Mouse (Mus musculus) G1E-ER4 (cell line): ENCODE measurements around the gene Swsap1. TPM values are rescaled to one million over a fixed set of nuclear protein-coding genes. Genes with fewer than 3 reads are reported as not detected.

Experiments
- GATA1 ChIP-seq: IDR thresholded peaks from one replicate; pipeline ENCODE4 v1.8.0; 2012; ENCODE audit warnings: low read length, inconsistent platforms
- polyA plus RNA-seq: library from polyadenylated mRNA; stranded (reverse); fragments of >175 nt; gene quantifications from 2 replicates; pipeline ENCODE4 v1.2.3, GENCODE M21; 2012

Swsap1 gene
- polyA plus RNA-seq, 1 experiment: 19.9 TPM

GRCm38 (mm10) chr9:21953600-21953999 is 2.0 kb upstream of the Swsap1 start:
- no peak for TF ChIP-seq GATA1

- TF ChIP-seq GATA1: no peak
Observed at GRCm38 (mm10) chr9:21954635-21955034, 920 bp upstream of the Swsap1 start.

GRCm38 (mm10) chr9:21955225-21955569 is 358 bp upstream of the Swsap1 start:
- TF ChIP-seq GATA1: no peak

DNA sequence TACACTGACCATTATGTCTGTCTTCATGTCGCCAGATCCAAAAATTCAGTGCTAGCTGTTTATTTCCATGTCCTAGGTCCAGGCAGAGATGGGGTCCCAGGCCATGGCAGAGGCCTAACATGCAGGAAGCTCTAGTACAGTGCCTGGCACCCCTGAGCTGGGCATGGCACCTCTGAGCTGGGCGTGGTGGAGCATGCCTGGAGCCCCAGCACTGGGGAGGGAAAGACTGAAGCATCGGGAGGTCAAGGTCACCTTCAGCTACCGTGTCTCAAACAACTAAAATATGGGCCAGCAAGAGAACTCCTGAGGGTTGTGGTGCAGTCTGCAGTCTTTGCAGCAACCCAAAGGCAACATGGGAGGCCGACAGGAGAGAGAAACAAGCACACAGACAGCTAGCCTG is 2.8 kb downstream of the Swsap1 start:
- no peak for TF ChIP-seq GATA1

DNA sequence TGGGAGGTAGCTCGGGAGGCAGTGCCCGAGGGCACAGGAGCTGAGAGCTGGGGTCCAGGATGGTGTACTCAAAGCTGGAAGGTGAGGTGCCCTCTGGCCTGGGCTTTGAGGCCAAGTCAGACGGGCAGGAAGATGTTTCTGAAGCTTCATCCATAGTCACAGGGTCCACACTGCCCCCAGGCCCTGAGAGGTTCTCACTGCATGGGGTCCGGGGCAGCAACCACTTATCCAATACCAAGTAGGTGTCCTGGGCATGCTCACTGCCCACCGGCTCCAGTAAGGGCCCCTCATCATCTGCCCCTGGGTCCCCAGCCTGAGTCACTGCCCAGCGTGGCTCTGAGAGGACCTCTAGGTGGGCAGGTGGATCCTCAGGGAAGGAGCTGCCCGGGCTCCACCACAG is 3.7 kb downstream of the Swsap1 start:
- no peak for TF ChIP-seq GATA1

DNA sequence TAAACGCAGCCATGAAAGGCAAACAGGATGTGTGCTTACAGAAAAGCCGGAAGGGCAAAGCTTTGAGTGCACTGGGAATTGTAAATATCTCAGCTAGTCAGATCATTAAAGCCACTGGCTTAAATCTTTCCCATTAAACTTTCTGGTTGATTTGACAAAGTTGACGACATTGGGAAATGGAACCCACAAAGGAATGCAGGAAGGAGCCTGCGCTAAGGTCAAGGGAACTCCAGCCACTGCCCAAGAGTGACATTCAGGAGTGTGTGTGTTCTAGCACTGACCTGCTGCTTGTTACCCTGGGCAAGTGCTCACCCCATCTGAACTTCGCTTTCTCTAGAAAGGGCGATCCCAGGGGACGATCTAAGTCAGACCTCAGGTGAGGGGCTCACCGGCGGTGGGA is 4.6 kb downstream of the Swsap1 start:
- TF ChIP-seq GATA1: no peak

DNA sequence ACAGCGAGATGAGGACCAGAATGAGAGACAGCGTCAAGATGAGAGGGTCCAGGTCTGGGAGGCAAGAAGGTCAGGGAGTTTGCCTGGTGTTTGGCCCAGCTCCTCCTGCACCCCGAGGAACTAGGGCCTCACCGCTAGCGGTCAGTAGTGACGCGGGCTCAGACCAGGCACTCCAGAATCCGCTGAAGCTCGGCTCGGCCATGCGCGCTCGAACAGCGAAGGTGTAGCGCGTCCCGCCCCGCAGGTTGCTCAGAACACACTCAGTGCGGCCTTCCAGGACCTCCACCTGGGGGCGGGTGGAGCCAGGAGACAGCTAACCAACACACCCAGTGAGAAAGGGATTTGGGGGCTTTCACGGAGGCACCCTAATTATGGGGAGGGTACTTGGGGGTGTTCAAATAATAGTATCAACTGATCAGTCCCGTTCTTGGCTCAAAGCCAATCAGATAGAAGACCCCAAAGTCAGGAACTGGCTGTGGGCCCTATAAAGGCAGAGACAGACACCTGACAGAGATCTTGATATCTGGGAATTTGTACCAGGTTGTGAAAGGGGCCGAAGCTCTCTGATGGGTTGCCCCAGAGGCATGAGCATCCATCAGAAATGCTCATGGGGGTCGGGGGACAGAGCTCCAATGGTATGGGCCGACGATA is 5.1 kb downstream of the Swsap1 start:
- TF ChIP-seq GATA1: no peak

GRCm38 (mm10) chr9:21961366-21961980 is 5.9 kb downstream of the Swsap1 start:
- no peak for TF ChIP-seq GATA1

- TF ChIP-seq GATA1: no peak
Observed at GRCm38 (mm10) chr9:21962010-21962409, 6.5 kb downstream of the Swsap1 start.

- peak; percentile 49 for TF ChIP-seq GATA1
Observed at GRCm38 (mm10) chr9:21962416-21963059, 7.0 kb downstream of the Swsap1 start.

- TF ChIP-seq GATA1: no peak
Observed at GRCm38 (mm10) chr9:21963417-21963816, 7.9 kb downstream of the Swsap1 start, which contains the start of gene Epor. TSS of gene Epor (minus strand) at chr9:21963506.

DNA sequence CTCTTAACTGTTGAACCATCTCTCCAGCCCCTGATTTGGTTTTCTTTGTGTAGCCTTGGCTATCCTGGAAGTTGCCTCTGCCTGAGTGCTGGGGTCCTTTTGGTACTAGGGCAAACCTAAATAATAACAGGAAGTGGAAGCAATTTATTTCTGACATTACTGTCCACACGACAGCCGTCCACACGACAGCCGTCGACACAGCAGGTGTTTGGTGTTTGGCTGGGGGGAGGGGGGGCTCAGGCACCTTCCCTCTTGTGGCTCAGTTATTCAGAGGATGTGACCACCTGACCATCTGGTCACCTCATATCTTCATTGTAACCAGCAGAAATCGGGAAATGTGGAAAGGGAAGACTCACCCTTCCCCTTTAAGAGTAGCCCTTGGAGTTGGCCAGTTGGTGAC is 13.3 kb downstream of the Swsap1 start:
- no peak for TF ChIP-seq GATA1

DNA sequence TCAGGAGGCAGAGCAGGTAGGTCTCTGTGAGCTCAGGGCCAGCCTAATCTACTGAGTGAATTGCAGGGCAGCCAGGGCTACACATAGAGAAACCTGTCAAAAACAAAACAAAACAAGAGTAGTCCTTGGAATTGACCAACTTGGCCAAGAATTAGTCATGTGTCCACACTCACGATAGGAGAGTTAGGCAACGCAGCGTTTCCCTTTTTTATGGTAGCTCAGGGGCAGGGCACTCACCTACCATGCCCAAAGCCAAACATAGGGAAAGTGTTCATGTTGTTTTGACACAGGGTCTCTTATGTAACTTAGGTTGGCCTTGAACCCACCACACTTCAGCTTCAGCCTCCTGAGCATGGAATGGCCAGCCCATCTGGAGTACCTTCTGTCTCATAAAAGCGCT is 13.7 kb downstream of the Swsap1 start:
- TF ChIP-seq GATA1: no peak

DNA sequence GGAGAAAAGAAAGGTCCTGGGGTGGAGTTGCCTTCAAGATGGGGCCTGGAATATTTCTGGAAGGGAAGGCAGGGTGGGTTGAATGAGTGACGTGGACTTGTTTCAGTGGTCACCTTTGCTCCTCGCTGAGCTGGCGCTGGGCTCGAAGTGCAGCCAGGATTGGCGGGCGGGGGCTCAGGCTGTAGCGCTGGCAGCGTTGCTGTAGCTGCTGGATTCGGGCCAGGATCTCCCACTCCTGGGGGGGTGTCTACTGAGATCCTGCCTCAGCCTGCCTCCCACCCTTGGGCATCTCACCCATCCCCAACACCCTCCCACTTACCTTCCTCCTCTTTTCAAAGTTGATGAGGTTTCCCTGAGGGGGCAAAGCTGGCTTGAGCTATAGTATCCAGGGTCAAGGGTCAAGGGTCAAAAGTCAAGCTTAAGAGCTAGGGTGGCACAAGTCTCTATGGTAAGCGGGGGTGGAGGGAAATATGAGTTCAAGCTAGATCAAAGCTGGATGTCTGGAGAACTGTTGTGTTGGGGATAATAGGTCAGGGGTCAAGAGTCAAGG is 21.1 kb downstream of the Swsap1 start:
- TF ChIP-seq GATA1: no peak

DNA sequence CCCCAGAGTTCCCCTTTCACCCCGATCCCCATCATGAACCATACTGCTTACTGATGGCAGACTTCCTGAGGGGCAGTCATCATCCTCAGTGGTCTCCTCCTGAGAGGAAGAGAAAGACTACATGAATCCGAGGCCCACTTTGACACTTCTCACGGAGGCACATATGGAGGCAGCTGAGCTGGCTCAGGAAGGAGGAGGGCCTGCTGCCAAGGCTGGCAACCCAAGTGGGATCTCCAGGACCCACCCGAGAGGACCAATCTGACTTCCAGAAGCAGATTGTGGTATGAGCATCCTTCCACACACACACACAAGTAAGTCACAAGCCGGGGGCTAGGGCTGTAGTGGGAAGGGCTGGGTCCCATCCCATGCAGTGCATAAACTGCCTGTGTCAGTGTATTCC is 21.8 kb downstream of the Swsap1 start:
- TF ChIP-seq GATA1: no peak

DNA sequence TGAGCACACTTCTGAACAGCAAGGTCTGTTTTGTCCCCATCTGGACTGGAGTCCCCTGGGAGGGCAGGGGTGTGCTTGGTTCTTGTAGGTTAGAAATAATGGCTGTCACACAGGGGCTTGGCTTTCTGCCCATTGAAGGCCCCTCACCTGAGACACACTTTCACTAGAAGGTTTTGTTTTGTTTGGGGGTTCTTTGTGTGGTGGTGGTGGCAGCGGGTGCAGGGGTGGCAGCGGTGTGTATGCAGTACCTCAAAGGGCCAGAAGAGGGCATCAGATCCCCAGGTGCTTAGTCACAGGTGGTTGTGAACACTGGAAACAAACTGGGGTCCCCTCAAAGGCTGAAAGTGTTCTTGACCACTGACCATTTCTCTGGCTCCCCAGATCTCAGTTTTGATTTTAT is 22.4 kb downstream of the Swsap1 start:
- no peak for TF ChIP-seq GATA1
